Mouse (Mus musculus): ENCODE measurements around the gene Man2a2. TPM values are rescaled to one million over a fixed set of nuclear protein-coding genes. Genes with fewer than 3 reads are reported as not detected.

Man2a2 gene
- polyA plus RNA-seq, 1 experiment from 2014 or later: 23.8 TPM

GRCm38 (mm10) chr7:80374733-80375132 lies 3.6 kb upstream of the Man2a2 start:
- Histone ChIP-seq H3K36me3 (replicated peaks) (no peaks in the 10 kb centered on the region), H3K9me3 (no peaks in the 10 kb centered on the region), H3K4me1 (peaks cover 12% of the 10 kb centered on the region), H3K4me3 (replicated peaks) (no peak overlapping the region), H3K27me3 (peaks cover 3% of the 10 kb centered on the region; the same call in 1 of the 2 replicates), H3K4me2 (no peak overlapping the region), H3K9ac (no peak overlapping the region), H3K27ac (no peak overlapping the region)
- WGBS: 91% methylated on average over 3 of the region's 3 CpGs
- no peak for ATAC-seq (ENCODE audit: low FRiP score)

DNA sequence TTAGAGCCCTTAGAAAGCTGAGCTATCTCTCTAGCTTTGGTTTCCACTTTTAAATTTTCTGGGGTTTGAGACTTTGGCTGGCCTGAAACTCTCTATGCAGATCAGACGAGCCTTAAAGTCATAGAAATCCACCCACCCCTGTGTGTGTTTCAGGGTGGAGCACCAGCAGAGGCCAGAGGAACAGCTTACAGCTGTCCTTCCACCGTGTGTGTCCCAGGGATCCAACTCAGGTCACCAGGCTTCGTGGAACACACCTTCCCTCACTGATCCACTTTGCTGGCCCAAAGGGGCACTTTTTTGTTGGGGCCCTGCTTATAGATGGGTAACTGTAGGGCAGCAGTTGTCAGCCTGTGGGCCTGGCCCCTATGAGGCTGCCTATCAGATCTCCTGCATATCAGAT lies 3.1 kb upstream of the Man2a2 start:
- H3K4me1 ChIP-seq: peaks cover 17% of the 10 kb centered on the region
- H3K4me2 ChIP-seq: no peak overlapping the region
- H3K36me3 ChIP-seq (replicated peaks): no peaks in the 10 kb centered on the region
- H3K9ac ChIP-seq: no peak overlapping the region
- no peak overlapping the region for H3K27ac ChIP-seq
- ATAC-seq (ENCODE audit: low FRiP score): no peak
- H3K9me3 ChIP-seq: no peaks in the 10 kb centered on the region
- no peak overlapping the region for H3K4me3 ChIP-seq (replicated peaks)
- peaks cover 3% of the 10 kb centered on the region; the same call in 1 of the 2 replicates for H3K27me3 ChIP-seq
- 63% methylated on average over 3 of the region's 3 CpGs for WGBS

GRCm38 (mm10) chr7:80373850-80374249 lies 2.7 kb upstream of the Man2a2 start:
- no peak for ATAC-seq (ENCODE audit: low FRiP score)
- Histone ChIP-seq H3K4me1 (peaks cover 20% of the 10 kb centered on the region), H3K27ac (no peak overlapping the region), H3K9ac (no peak overlapping the region), H3K27me3 (peaks cover 3% of the 10 kb centered on the region; the same call in 1 of the 2 replicates), H3K9me3 (no peaks in the 10 kb centered on the region), H3K4me3 (replicated peaks) (no peak overlapping the region), H3K36me3 (replicated peaks) (no peaks in the 10 kb centered on the region), H3K4me2 (no peak overlapping the region)
- 85% methylated on average over 12 of the region's 12 CpGs for WGBS

- Histone ChIP-seq H3K9me3 (no peaks in the 10 kb centered on the region), H3K4me3 (replicated peaks) (no peak overlapping the region), H3K9ac (no peak overlapping the region), H3K27ac (no peak overlapping the region), H3K36me3 (replicated peaks) (peaks cover 3% of the 10 kb centered on the region), H3K4me2 (no peak overlapping the region), H3K27me3 (peaks cover 3% of the 10 kb centered on the region; the same call in 1 of the 2 replicates), H3K4me1 (peaks cover 20% of the 10 kb centered on the region)
- no peak for ATAC-seq (ENCODE audit: low FRiP score)
- 84% methylated on average over 4 of the region's 4 CpGs for WGBS
Measured at GRCm38 (mm10) chr7:80373352-80373751, 2.2 kb upstream of the Man2a2 start.

DNA sequence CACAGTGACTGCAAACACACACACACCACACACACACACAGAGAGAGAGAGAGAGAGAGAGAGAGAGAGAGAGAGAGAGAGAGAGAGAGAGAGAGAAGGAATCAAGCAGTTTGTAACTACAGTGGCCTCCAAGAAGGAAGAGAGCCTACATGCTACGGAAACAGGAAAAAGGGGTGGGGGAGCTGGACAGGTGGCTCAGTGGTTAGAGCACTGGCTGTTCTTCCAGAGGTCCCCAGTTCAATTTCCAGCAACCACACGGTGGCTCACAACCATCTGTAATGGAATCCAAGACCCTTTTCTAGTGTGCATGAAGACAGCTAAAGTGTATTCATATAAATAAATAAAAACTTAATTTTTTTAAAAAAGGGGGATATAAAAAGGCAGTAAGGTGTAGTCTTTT lies 1.5 kb upstream of the Man2a2 start:
- Histone ChIP-seq H3K27ac (no peak overlapping the region), H3K4me1 (peaks cover 20% of the 10 kb centered on the region), H3K27me3 (peaks cover 3% of the 10 kb centered on the region; the same call in 1 of the 2 replicates), H3K36me3 (replicated peaks) (peaks cover 10% of the 10 kb centered on the region), H3K4me2 (no peak overlapping the region), H3K9ac (no peak overlapping the region), H3K4me3 (replicated peaks) (no peak overlapping the region), H3K9me3 (no peaks in the 10 kb centered on the region)
- WGBS: 61% methylated on average over 2 of the region's 2 CpGs
- ATAC-seq (ENCODE audit: low FRiP score): no peak

DNA sequence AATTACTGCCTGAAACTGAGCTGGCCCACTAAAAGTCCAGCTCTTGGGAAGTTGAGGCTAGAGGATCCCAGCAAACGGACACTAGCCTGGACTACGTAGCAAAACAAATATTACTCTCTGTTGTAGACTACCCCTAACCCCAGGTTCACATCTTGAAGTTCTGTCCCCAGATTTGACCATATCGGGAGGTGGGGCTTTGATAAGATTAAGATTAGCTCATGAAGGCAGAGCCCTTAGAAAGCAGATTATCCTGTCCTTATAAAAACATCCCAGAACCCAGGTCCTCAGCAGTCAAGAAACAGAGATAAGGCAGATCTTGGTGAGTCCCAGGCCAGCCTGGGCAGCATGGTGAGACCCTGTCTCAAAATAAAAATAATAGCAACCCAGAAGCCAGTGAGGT lies 991 bp upstream of the Man2a2 start:
- WGBS: 83% methylated on average over 3 of the region's 3 CpGs
- H3K27ac ChIP-seq: no peak overlapping the region
- ATAC-seq (ENCODE audit: low FRiP score): no peak
- H3K27me3 ChIP-seq: peaks cover 3% of the 10 kb centered on the region; the same call in 1 of the 2 replicates
- peaks cover 20% of the 10 kb centered on the region for H3K4me1 ChIP-seq
- no peak overlapping the region for H3K4me3 ChIP-seq (replicated peaks)
- no peak overlapping the region for H3K4me2 ChIP-seq
- peaks cover 15% of the 10 kb centered on the region for H3K36me3 ChIP-seq (replicated peaks)
- H3K9me3 ChIP-seq: no peaks in the 10 kb centered on the region
- H3K9ac ChIP-seq: no peak overlapping the region

GRCm38 (mm10) chr7:80370649-80371040 lies 530 bp downstream of the Man2a2 start:
- peak overlapping the region; percentile 89 for H3K9ac ChIP-seq
- peak overlapping the region; percentile 82 for H3K4me2 ChIP-seq
- H3K27me3 ChIP-seq: peaks cover 3% of the 10 kb centered on the region; the same call in 1 of the 2 replicates
- H3K4me1 ChIP-seq: peaks cover 16% of the 10 kb centered on the region
- ATAC-seq (ENCODE audit: low FRiP score): peak; percentile 68
- no peaks in the 10 kb centered on the region for H3K9me3 ChIP-seq
- peak overlapping the region; percentile 94 for H3K4me3 ChIP-seq (replicated peaks)
- H3K27ac ChIP-seq: peak overlapping the region; percentile 68
- peaks cover 30% of the 10 kb centered on the region for H3K36me3 ChIP-seq (replicated peaks)
- WGBS: under 1% methylated on average over 28 of the region's 31 CpGs

DNA sequence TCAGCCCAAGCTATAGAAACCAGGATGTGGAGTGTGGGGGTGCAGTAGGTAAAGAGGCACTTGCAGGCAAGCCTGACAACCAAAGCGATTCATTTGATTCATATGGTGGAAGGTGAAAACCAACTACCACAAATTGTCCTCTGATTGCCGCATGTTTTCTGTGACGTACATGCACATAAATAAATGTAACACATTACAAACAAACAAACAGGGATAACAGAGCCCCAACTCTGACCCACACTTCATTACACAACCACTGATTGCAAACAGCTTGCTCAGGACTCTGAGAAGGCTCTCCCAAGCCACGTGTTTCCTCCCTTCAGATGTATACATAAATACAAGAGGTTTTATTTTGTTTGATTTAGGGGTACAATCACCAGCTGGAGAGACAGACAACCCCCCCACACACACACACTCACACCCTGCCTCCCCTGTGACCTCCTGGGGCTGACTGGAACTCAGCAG lies 1.2 kb downstream of the Man2a2 start:
- Histone ChIP-seq H3K9me3 (no peaks in the 10 kb centered on the region), H3K4me2 (peak overlapping the region; percentile 82), H3K36me3 (replicated peaks) (peaks cover 30% of the 10 kb centered on the region), H3K4me1 (peaks cover 16% of the 10 kb centered on the region), H3K27ac (no peak overlapping the region), H3K27me3 (peaks cover 3% of the 10 kb centered on the region; the same call in 1 of the 2 replicates), H3K9ac (peak overlapping the region; percentile 89), H3K4me3 (replicated peaks) (peak overlapping the region; percentile 94)
- WGBS: 64% methylated on average over 4 of the region's 4 CpGs
- ATAC-seq (ENCODE audit: low FRiP score): no peak

GRCm38 (mm10) chr7:80369461-80369860 lies 1.7 kb downstream of the Man2a2 start:
- ATAC-seq (ENCODE audit: low FRiP score): no peak
- H3K27me3 ChIP-seq: peaks cover 3% of the 10 kb centered on the region; the same call in 1 of the 2 replicates
- H3K4me3 ChIP-seq (replicated peaks): no peak overlapping the region
- H3K27ac ChIP-seq: no peak overlapping the region
- H3K36me3 ChIP-seq (replicated peaks): peaks cover 36% of the 10 kb centered on the region
- H3K4me2 ChIP-seq: peak overlapping the region; percentile 82; the same call in 1 of the 2 replicates
- peaks cover 16% of the 10 kb centered on the region for H3K4me1 ChIP-seq
- no peaks in the 10 kb centered on the region for H3K9me3 ChIP-seq
- 0 out of 2 replicates have a peak overlapping the region, but pooled peaks have one; percentile 17 for H3K9ac ChIP-seq
- WGBS: 75% methylated on average over 5 of the region's 5 CpGs

- H3K36me3 ChIP-seq (replicated peaks): peaks cover 42% of the 10 kb centered on the region
- H3K27me3 ChIP-seq: peaks cover 3% of the 10 kb centered on the region; the same call in 1 of the 2 replicates
- no peak overlapping the region for H3K4me3 ChIP-seq (replicated peaks)
- 88% methylated on average over 20 of the region's 20 CpGs for WGBS
- 0 out of 2 replicates have a peak overlapping the region, but pooled peaks have one; percentile 17 for H3K9ac ChIP-seq
- peaks cover 16% of the 10 kb centered on the region for H3K4me1 ChIP-seq
- H3K9me3 ChIP-seq: no peaks in the 10 kb centered on the region
- no peak for ATAC-seq (ENCODE audit: low FRiP score)
- H3K4me2 ChIP-seq: 0 out of 2 replicates have a peak overlapping the region, but pooled peaks have one; percentile 82
- no peak overlapping the region for H3K27ac ChIP-seq
Measured at GRCm38 (mm10) chr7:80368635-80369421, 2.3 kb downstream of the Man2a2 start.

DNA sequence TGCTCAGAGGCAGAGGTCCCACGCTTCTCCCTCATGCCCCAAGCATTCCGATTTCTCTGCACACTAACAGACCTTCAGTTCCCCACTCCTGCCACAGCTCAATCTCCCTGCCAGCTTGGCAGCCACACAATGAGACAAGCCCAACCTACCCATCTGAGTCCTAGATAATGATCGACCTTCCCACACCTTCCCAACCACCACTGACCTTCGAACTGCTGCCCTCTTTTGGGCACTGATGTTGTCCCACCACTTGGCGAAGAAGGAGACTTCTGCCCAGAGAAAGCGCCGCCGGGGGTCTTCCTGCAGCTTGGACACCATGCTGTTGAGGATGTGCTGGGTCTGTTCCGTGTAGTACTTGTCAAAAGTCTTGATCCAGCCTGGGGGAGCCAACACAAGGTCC lies 3.2 kb downstream of the Man2a2 start:
- H3K4me1 ChIP-seq: peaks cover 16% of the 10 kb centered on the region
- no peak overlapping the region for H3K27ac ChIP-seq
- no peak for ATAC-seq (ENCODE audit: low FRiP score)
- H3K9ac ChIP-seq: no peak overlapping the region
- WGBS: 92% methylated on average over 9 of the region's 9 CpGs
- H3K36me3 ChIP-seq (replicated peaks): peaks cover 50% of the 10 kb centered on the region
- H3K27me3 ChIP-seq: peaks cover 3% of the 10 kb centered on the region; the same call in 1 of the 2 replicates
- no peaks in the 10 kb centered on the region for H3K9me3 ChIP-seq
- H3K4me2 ChIP-seq: no peak overlapping the region
- H3K4me3 ChIP-seq (replicated peaks): no peak overlapping the region

- peaks cover 16% of the 10 kb centered on the region for H3K4me1 ChIP-seq
- H3K4me3 ChIP-seq (replicated peaks): no peak overlapping the region
- WGBS: 98% methylated on average over 7 of the region's 7 CpGs
- peaks cover 58% of the 10 kb centered on the region for H3K36me3 ChIP-seq (replicated peaks)
- H3K27me3 ChIP-seq: no peaks in the 10 kb centered on the region
- ATAC-seq (ENCODE audit: low FRiP score): no peak
- H3K9ac ChIP-seq: no peak overlapping the region
- no peak overlapping the region for H3K27ac ChIP-seq
- H3K4me2 ChIP-seq: no peak overlapping the region
- no peaks in the 10 kb centered on the region for H3K9me3 ChIP-seq
Measured at GRCm38 (mm10) chr7:80367232-80367631, 3.9 kb downstream of the Man2a2 start.

All from forebrain, embryonic 12.5 days (tissue).